Mouse (Mus musculus) lung, embryonic 14.5 days (tissue): ENCODE measurements around the gene Snrnp25. TPM values are rescaled to one million over a fixed set of nuclear protein-coding genes. Genes with fewer than 3 reads are reported as not detected.

Experiments used
- ATAC-seq: fragments of 200-750 bp; cut with Nextera tagmentation; 2 replicates; pipeline ENCODE4 v1.8.0; 2017; ENCODE audit warnings: mild to moderate bottlenecking, moderate TSS enrichment, moderate library complexity; ENCODE audit not compliant: insufficient read depth
- DNase-seq: peaks from one replicate; pipeline ENCODE4 v3.0.0-alpha.2; 2015
- H3K27ac ChIP-seq: fragments of 300-500 bp; sonication (generic); 2 replicates; pipeline ENCODE4 v1.5.1; 2014; ENCODE audit warnings: low read depth, mild to moderate bottlenecking, moderate library complexity
- H3K27me3 ChIP-seq: fragments of 300-500 bp; sonication (generic); 2 replicates; pipeline ENCODE4 v1.6.1; 2014; ENCODE audit warnings: low read length, control low read depth; ENCODE audit not compliant: insufficient read depth
- H3K36me3 ChIP-seq: fragments of 300-500 bp; sonication (generic); 2 replicates; pipeline ENCODE4 v1.6.1; 2014; ENCODE audit warnings: control low read depth; ENCODE audit not compliant: insufficient read depth
- H3K4me1 ChIP-seq: fragments of 300-500 bp; sonication (generic); 2 replicates; pipeline ENCODE4 v1.6.1; 2014; ENCODE audit warnings: antibody characterized with exemption, control low read depth; ENCODE audit not compliant: insufficient read depth
- H3K4me2 ChIP-seq: fragments of 300-500 bp; sonication (generic); 2 replicates; pipeline ENCODE4 v1.6.1; 2014; ENCODE audit warnings: mild to moderate bottlenecking
- H3K4me3 ChIP-seq: fragments of 300-500 bp; sonication (generic); 2 replicates; pipeline ENCODE4 v1.5.1; 2014; ENCODE audit warnings: low read depth, low read length
- H3K9ac ChIP-seq: fragments of 300-500 bp; sonication (generic); 2 replicates; pipeline ENCODE4 v1.6.1; 2014
- H3K9me3 ChIP-seq: fragments of 300-500 bp; sonication (generic); 2 replicates; pipeline ENCODE4 v1.6.1; 2016; ENCODE audit warnings: low read depth, low read length, control low read depth
- CTCF ChIP-seq: IDR thresholded peaks from 2 replicates; pipeline ENCODE4 v1.5.1; 2016; ENCODE audit warnings: antibody characterized with exemption, low read depth
- WGBS: fragments of 180-500 bp; shearing (Covaris S2); extraction: QIAGEN DNeasy Blood & Tissue Kit; methylation state at CpG from one replicate; pipeline ENCODE4 v1.1.7; 2014; 5-methylcytosine and 5-hydroxymethylcytosine counted together
- polyA plus RNA-seq: library from polyadenylated mRNA; unstranded; fragments of >200 nt; fragmentation: Nextera tagmentation; extraction: Ambion mirVana; gene quantifications from 2 replicates; pipeline ENCODE4 v1.2.1, GENCODE M21; 2014

Gene Snrnp25
- polyA plus RNA-seq, 1 experiment from 2014 or later, result 71.4 TPM

DNA sequence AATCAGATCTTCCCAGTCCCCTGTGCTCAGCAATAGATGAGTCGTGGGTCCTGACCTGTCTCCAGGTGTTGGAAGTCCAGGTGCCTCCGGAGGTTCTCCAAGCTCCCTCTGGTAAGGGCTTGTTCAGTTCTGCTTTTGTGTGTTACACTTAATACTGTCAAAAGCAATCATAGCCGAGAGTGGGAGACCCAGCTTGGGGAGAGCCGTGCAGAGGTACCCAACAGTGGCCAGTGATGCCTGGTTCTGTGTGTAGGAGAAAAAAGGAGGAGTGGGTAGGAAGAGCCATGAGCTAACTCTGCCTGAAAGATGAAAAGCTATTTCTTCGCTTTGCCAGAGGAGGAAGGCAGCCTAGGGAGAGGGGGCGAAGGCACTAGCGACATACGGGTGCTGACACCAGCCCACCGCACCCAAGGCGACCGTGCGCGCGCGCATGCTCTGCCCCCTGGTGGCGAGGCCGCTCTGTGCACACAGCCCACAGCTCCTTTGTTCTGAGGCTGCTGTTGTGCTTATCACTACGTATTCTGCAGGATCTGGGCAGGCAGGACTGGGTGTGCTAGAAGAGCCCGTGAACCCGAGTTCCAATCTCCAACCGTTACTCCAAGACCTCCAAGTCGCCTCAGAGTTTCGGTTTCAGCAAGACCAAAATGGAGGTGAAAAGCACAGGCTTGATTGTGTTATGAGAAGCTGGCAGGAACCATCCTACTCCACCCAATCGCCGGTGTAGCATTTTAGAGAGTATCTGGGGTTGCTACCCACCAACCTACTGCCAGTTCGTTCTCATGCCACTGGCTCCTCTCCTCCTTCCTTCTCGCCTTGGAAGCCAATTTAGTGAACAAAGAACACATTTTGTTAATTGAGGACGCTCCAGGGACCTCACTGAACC is 43.1 kb upstream of the Snrnp25 start:
- peak overlapping the region; percentile 24 for H3K4me3 ChIP-seq
- WGBS, result 13% methylated on average over 28 of the region's 28 CpGs
- peaks cover 8% of the 10 kb centered on the region; the same call in 1 of the 2 replicates for H3K27me3 ChIP-seq
- ATAC-seq, result peak; percentile 93
- peak overlapping the region; percentile 48 for H3K9ac ChIP-seq
- no peaks in the 10 kb centered on the region for H3K36me3 ChIP-seq
- DNase-seq, result peak; percentile 87
- H3K27ac ChIP-seq, result no peak overlapping the region
- peak overlapping the region; percentile 63 for H3K4me2 ChIP-seq
- no peaks in the 10 kb centered on the region for H3K9me3 ChIP-seq
- H3K4me1 ChIP-seq, result peaks cover 3% of the 10 kb centered on the region; the same call in 1 of the 2 replicates
- TF ChIP-seq CTCF, result peak; percentile 99

- WGBS, result 64% methylated on average over 4 of the region's 4 CpGs
- H3K4me3 ChIP-seq, result no peak overlapping the region
- no peak overlapping the region for H3K27ac ChIP-seq
- no peak for ATAC-seq
- H3K27me3 ChIP-seq, result peaks cover 4% of the 10 kb centered on the region; the same call in 1 of the 2 replicates
- no peak for TF ChIP-seq CTCF
- DNase-seq, result no peak
- peaks cover 3% of the 10 kb centered on the region; the same call in 1 of the 2 replicates for H3K4me1 ChIP-seq
- H3K9me3 ChIP-seq, result no peaks in the 10 kb centered on the region
- H3K36me3 ChIP-seq, result no peaks in the 10 kb centered on the region
- H3K4me2 ChIP-seq, result no peak overlapping the region
- no peak overlapping the region for H3K9ac ChIP-seq
Measured at GRCm38 (mm10) chr11:32166683-32167082, 38.5 kb upstream of the Snrnp25 start.

DNA sequence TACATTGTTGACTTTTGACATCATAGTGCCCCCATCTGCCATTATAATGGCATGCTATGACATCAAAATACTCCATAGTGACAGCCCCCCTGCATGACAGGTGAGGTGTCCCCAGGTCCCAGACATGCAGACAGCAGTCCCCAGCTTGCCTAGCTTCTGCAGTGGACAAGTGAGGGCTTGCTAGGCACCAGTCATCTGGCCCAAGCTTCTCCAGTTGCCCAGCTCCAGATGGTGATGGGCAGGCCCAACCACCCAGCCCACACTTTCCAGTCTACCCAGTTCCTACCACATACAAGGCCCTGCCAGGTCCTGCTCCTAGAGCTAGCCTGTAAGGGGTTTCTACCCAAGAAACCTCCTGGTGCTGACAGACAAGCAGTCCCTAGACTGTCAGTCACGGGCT is 26.7 kb upstream of the Snrnp25 start:
- H3K9ac ChIP-seq, result no peak overlapping the region
- ATAC-seq (no peak), DNase-seq (no peak)
- no peak overlapping the region for H3K4me2 ChIP-seq
- H3K9me3 ChIP-seq, result peaks cover 4% of the 10 kb centered on the region; the same call in 1 of the 2 replicates
- 64% methylated on average over 1 of the region's 1 CpGs for WGBS
- H3K4me1 ChIP-seq, result no peaks in the 10 kb centered on the region
- no peaks in the 10 kb centered on the region for H3K36me3 ChIP-seq
- no peak overlapping the region for H3K27ac ChIP-seq
- no peak for TF ChIP-seq CTCF
- H3K4me3 ChIP-seq, result no peak overlapping the region
- no peaks in the 10 kb centered on the region for H3K27me3 ChIP-seq

- Histone ChIP-seq H3K4me3 (no peak overlapping the region), H3K36me3 (no peaks in the 10 kb centered on the region), H3K9me3 (peaks cover 4% of the 10 kb centered on the region; the same call in 1 of the 2 replicates), H3K4me2 (no peak overlapping the region), H3K4me1 (no peaks in the 10 kb centered on the region), H3K9ac (no peak overlapping the region), H3K27me3 (no peaks in the 10 kb centered on the region), H3K27ac (no peak overlapping the region)
- no peak for DNase-seq
- 80% methylated on average over 4 of the region's 4 CpGs for WGBS
- no peak for ATAC-seq
- no peak for TF ChIP-seq CTCF
Measured at GRCm38 (mm10) chr11:32181246-32181645, 24.0 kb upstream of the Snrnp25 start.

DNA sequence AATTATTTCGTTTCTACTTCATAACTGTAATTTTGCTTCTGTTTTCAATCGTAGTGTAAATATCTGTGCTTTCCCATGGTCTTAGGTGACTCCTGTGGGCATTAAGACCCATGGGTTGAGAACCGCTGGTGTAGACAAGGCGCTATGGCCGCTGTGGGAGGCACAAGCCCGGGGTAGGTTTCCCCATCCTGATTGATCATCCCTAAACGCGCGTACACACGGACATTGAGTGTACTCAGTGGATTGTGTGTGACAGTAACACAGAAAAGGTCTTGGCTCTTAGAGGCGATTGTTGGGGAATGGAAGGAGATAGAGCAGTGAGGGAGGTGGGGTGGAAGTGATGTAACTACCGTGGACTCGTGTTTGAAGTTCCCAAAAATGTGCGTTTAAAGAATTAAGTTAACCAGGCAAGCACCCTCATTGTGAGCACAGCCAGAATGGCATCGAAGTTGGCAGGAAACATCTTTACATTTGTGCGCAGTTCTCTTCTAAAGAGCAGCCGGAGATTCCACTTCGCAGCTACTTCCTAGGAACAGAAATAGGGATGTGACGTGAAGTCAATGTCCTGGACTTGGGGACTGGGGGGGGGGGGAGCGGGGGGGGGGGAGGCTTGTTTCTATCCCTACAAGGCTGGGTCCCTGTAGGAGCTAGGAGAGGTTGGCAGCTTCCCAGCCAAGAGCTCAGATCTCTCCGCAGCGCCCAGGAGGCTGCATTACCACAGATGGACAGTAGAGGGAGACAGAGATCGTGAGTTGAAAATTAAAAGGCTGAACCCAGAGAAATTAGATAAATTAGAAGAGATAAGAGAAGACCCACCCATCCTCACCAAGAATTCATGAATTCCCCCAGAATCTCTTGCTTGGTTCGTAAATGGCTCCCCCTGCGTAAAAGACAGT is 23.0 kb upstream of the Snrnp25 start:
- H3K36me3 ChIP-seq, result no peaks in the 10 kb centered on the region
- no peaks in the 10 kb centered on the region for H3K4me1 ChIP-seq
- H3K27me3 ChIP-seq, result no peaks in the 10 kb centered on the region
- no peak overlapping the region for H3K4me2 ChIP-seq
- 44% methylated on average over 23 of the region's 25 CpGs for WGBS
- H3K4me3 ChIP-seq, result no peak overlapping the region
- H3K9ac ChIP-seq, result no peak overlapping the region
- ATAC-seq (peak; percentile 56; the same call in 1 of the 2 replicates), DNase-seq (peak; percentile 95)
- H3K9me3 ChIP-seq, result peaks cover 4% of the 10 kb centered on the region; the same call in 1 of the 2 replicates
- H3K27ac ChIP-seq, result no peak overlapping the region
- TF ChIP-seq CTCF, result peak; percentile 93

- H3K9me3 ChIP-seq, result no peaks in the 10 kb centered on the region
- no peak overlapping the region for H3K4me2 ChIP-seq
- no peak for DNase-seq
- H3K36me3 ChIP-seq, result no peaks in the 10 kb centered on the region
- WGBS, result 81% methylated on average over 8 of the region's 8 CpGs
- H3K9ac ChIP-seq, result no peak overlapping the region
- no peaks in the 10 kb centered on the region for H3K4me1 ChIP-seq
- TF ChIP-seq CTCF, result no peak
- no peak overlapping the region for H3K4me3 ChIP-seq
- no peak overlapping the region for H3K27ac ChIP-seq
- no peak for ATAC-seq
- no peaks in the 10 kb centered on the region for H3K27me3 ChIP-seq
Measured at GRCm38 (mm10) chr11:32184469-32184868, 20.7 kb upstream of the Snrnp25 start.

- Histone ChIP-seq H3K9me3 (no peaks in the 10 kb centered on the region), H3K36me3 (no peaks in the 10 kb centered on the region), H3K4me3 (no peak overlapping the region), H3K4me2 (no peak overlapping the region), H3K27ac (no peak overlapping the region), H3K4me1 (0 out of 2 replicates have a peak, but pooled peaks cover 4% of the 10 kb centered on the region), H3K9ac (no peak overlapping the region), H3K27me3 (no peaks in the 10 kb centered on the region)
- 75% methylated on average over 3 of the region's 3 CpGs for WGBS
- DNase-seq (no peak), ATAC-seq (no peak)
- no peak for TF ChIP-seq CTCF
Measured at GRCm38 (mm10) chr11:32186031-32186430, 19.2 kb upstream of the Snrnp25 start.
